ENCODE assay signal across 1 mouse cellular context in genomic region chr2:157221916-157222315, GRCm38 (mm10). TPM values are rescaled to one million over a fixed set of nuclear protein-coding genes. Genes with fewer than 3 reads are reported as not detected.
"Had no signal": no experiment of that assay in that cellular context is flagged by ENCODE, and none has a peak within 500 bp of the region (broad histone marks: within the 10 kb centered on the region; RNA-seq: fewer than 3 reads in every experiment).

No protein-coding gene starts in this region.

RNA-seq across cellular contexts. Expression of gene Mroh8, which starts 57.4 kb away (rescaled TPM):
- polyA plus RNA-seq: macrophage had no signal
